Mouse (Mus musculus) megakaryocyte, embryonic 14.5 days (primary cell): ENCODE results near the gene Ppm1m.

Experiments
- FLI1 ChIP-seq: IDR thresholded peaks from 2 replicates; pipeline ENCODE4 v1.6.1; 2012; ENCODE audit warnings: low read length, inconsistent platforms, mixed read lengths
- GATA1 ChIP-seq: IDR thresholded peaks from 3 replicates; pipeline ENCODE4 v1.6.1; 2012; ENCODE audit warnings: mixed read lengths, low read length, inconsistent platforms, borderline replicate concordance

DNA sequence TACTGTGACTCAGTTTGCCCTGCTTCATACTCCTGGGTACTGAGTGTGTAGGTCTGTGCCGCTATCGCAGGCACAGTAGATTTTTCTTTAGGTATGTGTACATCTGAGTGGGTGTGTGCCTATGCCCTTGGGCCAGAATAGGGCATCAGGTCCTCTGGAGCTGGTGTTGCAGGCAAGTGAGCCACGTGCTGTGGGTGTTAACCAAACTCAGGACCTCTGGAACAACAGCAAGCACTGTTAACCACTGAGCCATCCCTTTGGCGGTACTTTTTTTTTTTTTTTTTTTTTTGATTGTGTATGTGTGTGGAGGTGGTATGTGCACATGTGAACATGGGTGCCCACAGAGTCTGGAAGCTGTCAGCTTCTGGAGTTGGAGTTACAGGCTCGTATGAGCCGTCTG, 21.7 kb downstream of the Ppm1m start:
- TF ChIP-seq GATA1 (no peak), FLI1 (no peak)
